Mouse (Mus musculus) A20 (cell line): ENCODE measurements around the gene Gm13103.
"Not testable (repeated sequence)": the region's sequence is repeated elsewhere in the genome, so short reads cannot be mapped to it uniquely, and the experiment has no call there.

ENCODE experiments used
- DNase-seq: peaks from one replicate; pipeline ENCODE4 v3.0.0-alpha.2; 2011; ENCODE audit warnings: low read depth, low spot score

Gene Gm13103

DNA sequence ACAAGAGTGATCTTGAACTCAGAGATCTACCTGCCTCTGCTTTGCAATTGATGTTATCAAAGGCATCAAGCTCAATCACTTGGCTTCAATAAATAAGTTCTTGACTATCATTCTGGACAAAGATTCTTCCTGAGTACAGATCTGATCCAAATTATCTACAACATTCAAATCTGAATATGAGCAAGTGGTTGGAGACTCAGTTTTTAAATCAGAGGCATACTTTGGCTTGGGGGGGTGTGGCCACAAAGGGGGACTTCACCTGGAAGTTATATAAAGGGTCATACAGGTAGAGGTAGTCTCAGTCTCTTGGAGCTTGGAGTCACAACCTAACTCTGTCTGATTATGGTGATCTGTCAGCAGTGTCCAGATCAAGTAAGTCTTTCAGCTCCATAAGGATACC lies at the start of gene Gm13103:
Gm13103 (plus strand) TSS at position 301 of the 400 bp plus-strand sequence.
- not testable (repeated sequence) for DNase-seq

DNA sequence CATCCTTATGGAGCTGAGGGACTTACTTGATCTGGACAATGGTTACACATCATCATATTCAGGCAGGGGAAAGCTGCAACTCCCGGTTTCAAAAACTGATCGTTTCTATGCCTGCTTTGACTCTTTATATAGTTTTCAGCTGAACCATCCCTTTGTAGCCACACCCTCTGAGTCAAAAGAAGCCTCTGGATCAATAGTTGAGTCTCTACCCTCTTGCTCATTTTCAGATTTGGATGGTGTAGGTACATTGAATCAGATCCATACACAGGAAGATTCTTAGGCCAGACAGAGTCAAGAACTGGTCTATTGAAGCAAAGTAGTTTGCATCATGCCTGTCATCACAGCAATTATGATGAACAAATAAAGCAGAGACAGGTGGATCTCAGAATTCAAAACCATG lies 30.3 kb upstream of the Gm13103 start, which contains the start of gene Gm13084:
Gm13084 (minus strand) TSS at position 101 of the 400 bp plus-strand sequence.
- DNase-seq: no peak

- not testable (repeated sequence) for DNase-seq
Observed at GRCm38 (mm10) chr4:143882371-143882770, 36.1 kb downstream of the Gm13103 start.

DNA sequence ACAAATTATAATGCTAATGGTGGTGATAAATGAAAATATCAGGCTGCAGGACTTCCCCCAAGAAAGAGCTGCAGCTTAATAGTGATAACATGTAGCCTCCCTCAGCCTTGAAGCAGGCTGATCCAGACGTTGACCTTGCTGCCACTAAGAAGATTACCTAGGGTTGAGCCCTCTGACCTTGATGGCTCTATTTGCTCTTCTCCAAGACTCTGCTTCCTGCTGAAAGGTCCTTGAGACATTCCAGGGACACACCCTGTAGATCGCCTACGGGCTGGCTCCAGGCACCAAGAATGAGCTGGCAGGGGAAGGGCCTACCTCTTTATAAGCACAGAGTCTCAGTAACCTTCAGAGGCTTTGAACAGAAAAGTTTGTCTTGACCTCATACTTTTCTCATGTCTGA lies 48.1 kb downstream of the Gm13103 start:
- DNase-seq: not testable (repeated sequence)

DNA sequence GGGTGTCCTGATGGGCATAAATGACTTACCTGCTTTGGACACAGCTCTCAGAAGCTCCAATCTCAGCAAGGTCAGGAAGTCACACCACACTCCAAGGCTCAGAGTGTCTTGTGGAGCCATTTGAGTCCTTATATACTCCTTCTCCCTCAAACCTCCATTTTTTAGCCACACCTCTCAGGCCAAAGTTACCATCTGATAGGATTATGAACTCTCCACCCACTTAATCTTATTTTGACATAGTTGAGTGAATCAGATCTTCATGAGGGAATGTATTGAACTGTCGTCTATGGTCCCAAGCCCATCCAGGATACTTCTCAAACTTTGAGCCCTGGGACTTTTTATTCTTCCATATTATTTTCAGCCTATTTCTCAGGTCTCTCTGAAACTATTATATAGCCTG lies 54.0 kb downstream of the Gm13103 start, which contains the start of gene Pramef6:
Pramef6 (minus strand) TSS at position 101 of the 400 bp plus-strand sequence.
- DNase-seq: not testable (repeated sequence)
